Mouse (Mus musculus): ENCODE data around the gene Gm44965.

- TF ChIP-seq CTCF (IDR thresholded peaks at IDR 0.05; ENCODE audit: control insufficient read depth, insufficient read depth, insufficient read length) (no peak), MYOG (IDR thresholded peaks at IDR 0.05; ENCODE audit: control insufficient read depth, extremely low read depth, insufficient read length) (no peak), USF1 (IDR thresholded peaks at IDR 0.05; ENCODE audit: low read depth) (no peak), MAX (IDR thresholded peaks at IDR 0.05) (no peak), CEBPB (IDR thresholded peaks at IDR 0.05; ENCODE audit: low read depth) (no peak), MYOD1 (IDR thresholded peaks at IDR 0.05; ENCODE audit: control insufficient read depth, insufficient read length, low read depth) (no peak)
These were observed 71.7 kb downstream of the Gm44965 start for GRCm38 (mm10) chr6:48665471-48665870.

Measured in C2C12 (cell line).